Mouse (Mus musculus) stomach, embryonic 16.5 days (tissue): ENCODE data around the gene Hoxa11. TPM values are rescaled to one million over a fixed set of nuclear protein-coding genes. Genes with fewer than 3 reads are reported as not detected.

Experiments
- ATAC-seq: fragments of 200-750 bp; cut with Nextera tagmentation; 2 replicates; pipeline ENCODE4 v1.8.0; 2017; ENCODE audit warnings: moderate number of reproducible peaks, moderate TSS enrichment; ENCODE audit not compliant: insufficient read depth, low FRiP score
- H3K27ac ChIP-seq: fragments of 300-500 bp; sonication (generic); 2 replicates; pipeline ENCODE4 v1.5.1; 2014; ENCODE audit warnings: low read length
- H3K27me3 ChIP-seq: fragments of 300-500 bp; sonication (generic); 2 replicates; pipeline ENCODE4 v1.6.1; 2014; ENCODE audit warnings: low read length, control low read depth, mixed read lengths; ENCODE audit not compliant: control insufficient read depth, insufficient read depth
- H3K36me3 ChIP-seq: fragments of 300-500 bp; sonication (generic); 2 replicates; pipeline ENCODE4 v1.6.1; 2014; ENCODE audit warnings: low read length; ENCODE audit not compliant: control insufficient read depth, insufficient read depth
- H3K4me1 ChIP-seq: fragments of 300-500 bp; sonication (generic); 2 replicates; pipeline ENCODE4 v1.6.1; 2014; ENCODE audit warnings: low read length, control low read depth, mixed read lengths; ENCODE audit not compliant: control insufficient read depth, insufficient read depth
- H3K4me2 ChIP-seq: fragments of 300-500 bp; sonication (generic); 2 replicates; pipeline ENCODE4 v1.6.1; 2014; ENCODE audit warnings: low read depth, low read length, mixed read lengths
- H3K4me3 ChIP-seq: fragments of 300-500 bp; sonication (generic); replicated peaks from 2 replicates; pipeline ENCODE4 v1.5.1; 2014; ENCODE audit warnings: mild to moderate bottlenecking, low read length
- H3K9ac ChIP-seq: fragments of 300-500 bp; sonication (generic); 2 replicates; pipeline ENCODE4 v1.6.1; 2014; ENCODE audit warnings: low read length
- H3K9me3 ChIP-seq: fragments of 300-500 bp; sonication (generic); replicated peaks from 2 replicates; pipeline ENCODE4 v1.6.1; 2016; ENCODE audit warnings: low read length, control low read depth; ENCODE audit not compliant: control insufficient read depth
- WGBS: fragments of 180-500 bp; shearing (Covaris S2); extraction: QIAGEN DNeasy Blood & Tissue Kit; methylation state at CpG from one replicate; pipeline ENCODE4 v1.1.7; 2014; 5-methylcytosine and 5-hydroxymethylcytosine counted together
- polyA plus RNA-seq: library from polyadenylated mRNA; unstranded; fragments of >200 nt; fragmentation: Nextera tagmentation; extraction: Ambion mirVana; gene quantifications from 2 replicates; pipeline ENCODE4 v1.2.1, GENCODE M21; 2015

Hoxa11 gene
- polyA plus RNA-seq, 1 experiment from 2014 or later = not detected

DNA sequence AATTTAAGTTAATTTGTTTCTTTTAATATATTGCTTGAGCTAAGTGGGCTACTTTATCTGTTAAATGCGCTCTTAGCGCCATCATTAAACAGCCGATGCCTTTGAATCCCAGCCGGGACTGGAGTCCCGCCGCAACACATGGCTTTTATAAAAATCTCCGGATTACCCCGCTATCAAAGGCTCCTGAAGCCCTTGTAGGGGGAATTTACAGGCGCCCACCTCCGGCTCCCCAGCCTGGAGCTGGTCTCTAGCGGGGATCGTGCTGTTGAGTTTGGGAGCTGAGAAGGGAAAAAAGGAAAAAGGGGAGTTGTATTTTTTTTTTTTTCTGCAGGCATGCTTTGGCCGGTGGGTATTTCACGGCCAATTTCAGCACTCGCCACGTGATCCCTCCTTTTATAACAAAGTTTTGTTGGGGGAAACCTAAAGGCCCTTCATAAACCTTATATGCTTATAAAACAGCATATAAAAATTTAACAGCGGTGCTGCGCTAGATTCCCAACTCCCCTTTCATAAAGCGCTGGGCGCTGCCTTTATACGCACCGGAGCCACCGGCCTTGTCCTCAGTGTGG lies 1.1 kb downstream of the Hoxa11 start:
- Histone ChIP-seq H3K9ac (no peak overlapping the region), H3K27me3 (peaks cover 97% of the 10 kb centered on the region), H3K9me3 (no peaks in the 10 kb centered on the region), H3K27ac (no peak overlapping the region), H3K4me1 (peaks cover 8% of the 10 kb centered on the region), H3K36me3 (no peaks in the 10 kb centered on the region), H3K4me2 (no peak overlapping the region), H3K4me3 (peak overlapping the region; percentile 20; the same call in 1 of the 2 replicates)
- ATAC-seq = no peak
- 3% methylated on average over 23 of the region's 23 CpGs for WGBS

DNA sequence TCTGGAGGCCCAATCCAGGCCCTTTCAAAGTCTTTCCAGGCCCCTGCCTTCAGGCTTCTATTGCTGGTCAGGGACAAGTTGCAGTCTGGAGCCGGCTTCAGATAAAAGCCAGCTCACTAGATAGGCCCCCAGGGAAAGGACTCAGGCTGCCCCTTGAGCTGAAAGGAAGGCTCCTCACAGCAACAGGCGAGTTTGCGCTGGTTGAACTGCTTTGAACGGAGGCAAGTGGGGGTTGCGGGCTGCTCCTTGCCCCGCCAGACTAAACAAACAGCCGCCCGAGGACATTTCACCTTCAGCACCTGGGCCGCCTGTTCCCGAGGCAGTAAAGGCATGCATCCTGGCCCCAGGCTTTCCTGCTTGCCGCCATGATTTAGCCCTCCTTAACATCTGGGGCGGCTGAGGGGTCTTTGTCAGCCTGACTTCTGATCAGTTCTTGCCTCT lies 1.9 kb downstream of the Hoxa11 start:
- peaks cover 95% of the 10 kb centered on the region for H3K27me3 ChIP-seq
- H3K4me2 ChIP-seq = no peak overlapping the region
- H3K4me3 ChIP-seq = no peak overlapping the region
- H3K36me3 ChIP-seq = no peaks in the 10 kb centered on the region
- H3K9me3 ChIP-seq = no peaks in the 10 kb centered on the region
- ATAC-seq = no peak
- no peak overlapping the region for H3K27ac ChIP-seq
- WGBS = 2% methylated on average over 12 of the region's 12 CpGs
- H3K9ac ChIP-seq = no peak overlapping the region
- H3K4me1 ChIP-seq = peaks cover 8% of the 10 kb centered on the region

DNA sequence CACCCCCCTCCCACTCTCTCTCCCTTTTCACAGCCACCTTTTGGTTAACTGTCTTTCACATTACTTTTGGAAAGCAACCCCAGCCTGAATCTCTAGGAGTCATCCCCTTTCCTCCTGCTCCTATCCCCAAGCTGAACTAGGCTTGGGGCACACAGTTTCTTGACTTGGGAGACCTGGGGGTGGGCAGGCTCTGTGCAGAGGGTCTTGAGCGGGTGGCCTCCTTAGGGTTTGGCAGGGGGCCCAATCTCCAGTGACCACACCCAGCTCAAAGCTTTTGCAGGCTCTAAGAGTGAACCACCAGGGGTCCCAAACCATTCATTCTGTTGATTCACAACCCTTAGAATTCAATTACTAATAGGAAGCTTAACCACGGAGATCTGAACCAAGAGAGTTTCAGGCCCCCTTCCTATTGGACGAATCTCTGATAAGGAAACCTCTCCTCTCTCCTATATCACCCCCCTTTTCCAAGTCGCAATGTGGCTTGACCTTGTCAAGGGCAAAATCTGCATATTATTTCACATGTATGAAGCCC lies 2.7 kb downstream of the Hoxa11 start:
- H3K27me3 ChIP-seq = peaks cover 92% of the 10 kb centered on the region
- H3K4me1 ChIP-seq = peaks cover 8% of the 10 kb centered on the region
- no peaks in the 10 kb centered on the region for H3K9me3 ChIP-seq
- no peak overlapping the region for H3K9ac ChIP-seq
- ATAC-seq = no peak
- H3K36me3 ChIP-seq = no peaks in the 10 kb centered on the region
- 6% methylated on average over 4 of the region's 4 CpGs for WGBS
- no peak overlapping the region for H3K4me2 ChIP-seq
- no peak overlapping the region for H3K4me3 ChIP-seq
- no peak overlapping the region for H3K27ac ChIP-seq

DNA sequence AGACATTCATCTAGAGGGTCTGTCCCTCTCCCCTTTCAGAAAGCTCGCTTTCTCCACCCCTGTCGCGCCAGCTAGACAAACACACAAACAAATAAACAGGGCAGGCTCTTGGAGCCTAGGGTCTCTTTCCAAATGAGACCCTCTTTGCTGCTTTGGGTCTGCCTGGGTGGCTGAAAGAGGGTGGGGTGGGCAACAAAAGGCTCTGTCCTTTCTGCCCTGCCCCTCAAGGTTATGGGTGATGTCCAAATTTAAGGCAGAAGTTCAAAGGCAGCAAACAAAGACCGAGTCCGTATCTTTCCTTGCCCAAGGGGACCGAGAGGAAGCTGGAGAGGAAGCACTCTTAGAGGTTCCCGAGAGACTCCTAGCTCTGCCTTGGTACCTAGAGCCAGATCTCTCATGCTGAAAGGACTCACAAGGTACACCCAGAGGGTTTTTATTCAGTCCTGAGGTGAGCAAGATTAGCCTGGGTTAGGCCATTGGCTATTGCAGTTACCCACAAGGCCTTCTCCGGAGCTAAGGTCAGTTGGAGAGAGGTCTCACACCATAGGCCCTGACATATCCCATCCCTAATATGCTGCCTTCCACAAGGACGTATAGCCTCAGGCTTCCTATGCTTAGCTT lies 4.5 kb downstream of the Hoxa11 start:
- Histone ChIP-seq H3K36me3 (no peaks in the 10 kb centered on the region), H3K9ac (no peak overlapping the region), H3K9me3 (no peaks in the 10 kb centered on the region), H3K4me2 (no peak overlapping the region), H3K27ac (no peak overlapping the region), H3K4me3 (no peak overlapping the region), H3K4me1 (peaks cover 8% of the 10 kb centered on the region), H3K27me3 (peaks cover 94% of the 10 kb centered on the region)
- WGBS = 3% methylated on average over 9 of the region's 9 CpGs
- no peak for ATAC-seq

DNA sequence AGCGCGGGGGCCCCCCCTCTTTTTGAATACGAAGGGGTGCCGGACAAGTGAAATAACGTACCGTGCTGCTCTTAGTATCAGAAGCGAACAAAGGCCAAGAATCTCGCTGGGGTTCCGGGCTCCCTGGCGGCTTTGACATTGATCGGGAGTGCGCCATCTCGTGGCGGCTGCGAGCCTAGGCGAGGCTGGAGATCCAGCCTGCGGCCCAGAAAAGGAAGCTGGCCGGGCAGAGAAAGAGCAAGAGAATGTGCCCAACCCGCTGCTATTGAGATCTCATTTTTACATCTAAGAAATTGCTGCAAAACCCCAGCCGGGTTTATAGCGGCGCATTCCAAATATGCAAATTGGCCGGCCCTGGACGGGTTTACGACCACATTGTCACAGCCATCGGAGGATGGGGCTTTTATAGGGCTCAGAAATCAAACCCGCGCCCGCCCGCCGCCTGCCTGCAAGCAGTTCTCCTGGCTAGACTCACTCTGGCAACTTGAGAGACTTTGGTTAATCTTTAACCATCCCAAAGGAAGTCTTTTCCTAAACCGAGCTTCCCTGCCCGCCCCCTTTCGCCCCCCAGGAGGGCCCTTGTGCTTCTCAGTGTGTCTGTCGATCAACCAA lies 5.1 kb downstream of the Hoxa11 start, which contains the start of gene Hoxa10:
Hoxa10 (minus strand) TSS at position 466 of the 612 bp plus-strand sequence.
- H3K36me3 ChIP-seq = no peaks in the 10 kb centered on the region
- WGBS = under 1% methylated on average over 35 of the region's 35 CpGs
- peak; percentile 53 for ATAC-seq
- no peaks in the 10 kb centered on the region for H3K9me3 ChIP-seq
- no peak within 1 kb of the TSS for H3K9ac ChIP-seq
- peaks cover 94% of the 10 kb centered on the region for H3K27me3 ChIP-seq
- H3K4me2 ChIP-seq = peak within 1 kb of the TSS; percentile 30
- H3K27ac ChIP-seq = no peak within 1 kb of the TSS
- peak within 1 kb of the TSS; percentile 19 for H3K4me3 ChIP-seq
- H3K4me1 ChIP-seq = peaks cover 8% of the 10 kb centered on the region

DNA sequence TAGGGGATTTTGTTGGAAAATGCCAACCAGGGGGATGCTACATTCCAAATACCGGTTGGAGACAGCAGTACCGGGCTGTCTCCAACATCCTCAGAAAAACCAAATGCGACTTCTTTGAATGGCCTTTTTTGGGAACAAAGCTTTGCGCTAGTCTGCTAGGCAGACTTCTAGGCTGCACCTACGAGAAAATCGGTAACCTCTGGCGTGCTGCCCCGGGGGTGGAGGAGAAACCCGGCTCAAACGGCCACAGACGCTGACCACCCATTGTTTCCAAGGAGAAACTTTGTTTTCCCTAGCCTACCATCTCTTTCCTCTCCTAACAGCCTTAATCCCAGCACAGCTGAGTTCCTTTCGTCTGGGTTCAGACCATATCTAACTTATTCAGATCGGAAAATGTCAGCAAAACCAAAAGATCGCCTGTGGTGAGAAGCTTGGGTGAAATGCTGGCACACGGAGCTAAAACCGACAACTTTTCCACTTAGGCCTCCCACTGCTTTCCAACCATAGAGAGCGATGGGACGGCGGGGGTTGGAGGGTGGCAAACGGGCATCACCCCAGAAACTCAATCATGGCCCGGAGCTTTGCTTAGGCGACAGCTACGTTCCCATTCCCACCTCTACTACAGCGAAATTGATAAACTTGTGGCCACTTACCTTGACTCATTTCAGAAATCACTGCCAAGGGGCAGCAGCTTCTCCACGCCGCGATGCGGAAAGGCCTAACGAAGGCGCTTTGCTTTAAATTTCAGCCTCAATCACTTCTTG lies 5.8 kb downstream of the Hoxa11 start:
- H3K36me3 ChIP-seq = no peaks in the 10 kb centered on the region
- H3K27ac ChIP-seq = no peak overlapping the region
- no peak overlapping the region for H3K9ac ChIP-seq
- peak overlapping the region; percentile 30 for H3K4me2 ChIP-seq
- H3K27me3 ChIP-seq = peaks cover 94% of the 10 kb centered on the region
- peak overlapping the region; percentile 19 for H3K4me3 ChIP-seq
- H3K9me3 ChIP-seq = no peaks in the 10 kb centered on the region
- no peak for ATAC-seq
- peaks cover 4% of the 10 kb centered on the region; the same call in 1 of the 2 replicates for H3K4me1 ChIP-seq
- WGBS = 2% methylated on average over 30 of the region's 30 CpGs

DNA sequence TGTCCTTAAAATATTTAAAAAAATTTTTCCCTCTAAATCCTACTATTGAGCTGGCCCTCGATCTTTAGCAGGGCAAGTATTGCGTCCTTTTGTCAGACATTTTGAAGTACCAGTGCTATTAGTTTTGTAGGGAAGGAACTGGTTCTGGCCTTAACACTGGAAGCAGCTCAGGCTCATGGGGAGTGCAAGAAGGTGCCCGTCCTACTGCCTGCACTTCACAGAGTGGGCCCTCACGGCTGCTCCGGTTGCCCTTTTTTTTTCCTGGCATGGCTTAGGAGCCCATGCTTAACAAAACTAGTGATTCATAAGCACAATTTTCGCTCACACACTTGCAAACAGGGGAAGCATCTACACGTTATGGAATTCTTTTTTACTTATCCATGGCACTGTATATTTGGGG lies 6.6 kb downstream of the Hoxa11 start:
- H3K4me3 ChIP-seq = no peak overlapping the region
- no peak overlapping the region for H3K27ac ChIP-seq
- H3K27me3 ChIP-seq = peaks cover 93% of the 10 kb centered on the region

DNA sequence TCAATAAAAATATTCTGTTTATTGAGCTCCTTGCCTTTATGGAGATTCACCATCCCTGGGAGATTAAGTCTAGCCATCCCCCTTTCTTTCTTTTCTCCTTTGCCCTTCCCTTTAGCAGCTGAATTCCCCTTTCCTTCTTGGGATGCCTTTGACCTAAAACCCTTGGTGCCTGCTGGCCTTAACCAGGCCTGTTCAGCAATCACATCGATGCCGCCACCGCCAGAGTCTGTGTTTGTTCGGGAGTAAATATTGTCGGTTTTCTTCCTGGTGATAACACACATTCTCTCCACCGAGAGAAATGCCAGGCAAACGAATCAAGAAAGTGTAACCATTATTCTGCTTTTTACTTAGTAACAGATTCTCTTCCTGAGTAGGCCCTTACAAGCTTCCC lies 7.5 kb downstream of the Hoxa11 start:
- Histone ChIP-seq H3K27ac (no peak overlapping the region), H3K4me2 (no peak overlapping the region), H3K36me3 (no peaks in the 10 kb centered on the region), H3K27me3 (peaks cover 92% of the 10 kb centered on the region), H3K4me3 (no peak overlapping the region), H3K4me1 (peaks cover 8% of the 10 kb centered on the region; the same call in 1 of the 2 replicates), H3K9me3 (no peaks in the 10 kb centered on the region), H3K9ac (no peak overlapping the region)
- ATAC-seq = no peak
- 3% methylated on average over 7 of the region's 7 CpGs for WGBS

More for the DNA sequence above, 6.6 kb downstream of the Hoxa11 start:
- Histone ChIP-seq H3K9me3 (no peaks in the 10 kb centered on the region), H3K4me1 (peaks cover 6% of the 10 kb centered on the region; the same call in 1 of the 2 replicates), H3K9ac (no peak overlapping the region), H3K4me2 (no peak overlapping the region), H3K36me3 (no peaks in the 10 kb centered on the region)
- no peak for ATAC-seq
- WGBS = 3% methylated on average over 7 of the region's 7 CpGs
